Mouse (Mus musculus) right cerebral cortex, postnatal 36 days (tissue): ENCODE measurements at regions not wholly inside any gene's neighbourhood (a gene's known extent, or its start where the extent isn't known, plus 50 kb on each side); places are given as distances from the start of the nearest gene placed in this dataset.

Experiments used
- DNase-seq, 2 experiments: peaks; one replicate each; pipeline ENCODE4 v3.0.0; 2022; ENCODE audit warnings: low spot score in 2 of 2, mixed read lengths in 1 of 2

DNA sequence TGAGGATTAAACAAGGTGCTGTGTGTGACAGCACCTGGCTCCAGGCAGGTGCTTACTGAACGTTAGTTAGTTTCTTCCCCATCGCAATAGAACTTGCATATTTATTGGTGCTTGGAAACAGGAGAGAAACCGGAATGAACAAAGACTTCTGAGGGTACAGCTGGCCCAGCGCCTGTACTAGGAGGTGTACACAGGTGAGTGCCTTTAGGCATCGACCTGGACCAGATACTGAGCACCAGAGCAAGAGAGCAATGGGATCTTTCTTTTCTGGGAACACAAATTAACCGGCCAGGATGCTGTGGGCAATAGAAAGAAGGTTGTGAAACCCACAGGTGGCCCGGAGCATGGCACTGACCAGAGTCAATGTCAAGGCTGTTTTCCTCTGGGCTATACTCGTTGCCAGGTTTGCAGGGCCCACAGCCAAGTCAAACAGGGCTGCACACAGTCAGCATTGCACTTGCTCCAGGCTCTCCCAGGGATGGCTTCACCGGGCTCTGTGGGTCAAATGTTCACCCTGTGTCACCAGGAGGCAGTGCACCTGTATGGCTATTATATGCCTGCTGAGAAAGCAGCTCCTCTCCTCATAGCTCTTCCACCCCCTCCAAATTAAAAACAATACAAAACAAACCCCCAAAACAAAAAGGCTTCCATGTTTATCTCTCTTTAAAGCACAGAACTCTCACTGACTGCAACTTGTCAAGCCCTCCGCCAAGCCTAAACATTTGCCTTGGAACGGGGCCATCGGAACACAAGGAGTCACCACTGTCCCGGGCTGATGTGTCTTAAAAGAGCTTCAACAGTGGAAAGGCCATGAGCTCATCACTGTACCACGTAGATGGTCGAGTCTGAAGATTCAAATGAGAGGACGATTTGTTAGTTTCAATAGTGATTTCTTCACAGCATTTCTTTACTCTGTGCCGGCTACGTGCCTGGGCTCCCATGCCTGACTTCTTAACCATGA lies 629.1 kb downstream of the Rnf144a start:
- no peak for DNase-seq

DNA sequence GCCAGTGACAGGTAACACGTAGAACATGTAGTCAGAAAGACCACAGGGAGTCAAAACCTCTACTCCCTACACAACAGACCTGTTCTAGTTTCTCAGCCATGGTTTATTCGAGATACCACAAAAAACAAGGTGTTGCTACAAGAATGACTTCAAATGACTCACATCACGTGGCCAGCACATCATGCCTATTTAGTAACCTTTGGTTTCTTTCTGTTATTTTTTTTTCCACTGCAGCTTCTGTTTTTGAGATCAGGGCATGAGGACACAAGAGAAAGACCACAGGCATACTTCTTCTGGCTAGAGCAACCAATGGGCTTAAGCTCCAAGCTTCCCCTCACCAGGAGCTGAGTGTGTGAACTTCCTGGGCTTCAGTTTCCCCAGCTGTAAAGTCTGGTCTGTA lies 630.7 kb downstream of the Rnf144a start:
- no peak for DNase-seq

DNA sequence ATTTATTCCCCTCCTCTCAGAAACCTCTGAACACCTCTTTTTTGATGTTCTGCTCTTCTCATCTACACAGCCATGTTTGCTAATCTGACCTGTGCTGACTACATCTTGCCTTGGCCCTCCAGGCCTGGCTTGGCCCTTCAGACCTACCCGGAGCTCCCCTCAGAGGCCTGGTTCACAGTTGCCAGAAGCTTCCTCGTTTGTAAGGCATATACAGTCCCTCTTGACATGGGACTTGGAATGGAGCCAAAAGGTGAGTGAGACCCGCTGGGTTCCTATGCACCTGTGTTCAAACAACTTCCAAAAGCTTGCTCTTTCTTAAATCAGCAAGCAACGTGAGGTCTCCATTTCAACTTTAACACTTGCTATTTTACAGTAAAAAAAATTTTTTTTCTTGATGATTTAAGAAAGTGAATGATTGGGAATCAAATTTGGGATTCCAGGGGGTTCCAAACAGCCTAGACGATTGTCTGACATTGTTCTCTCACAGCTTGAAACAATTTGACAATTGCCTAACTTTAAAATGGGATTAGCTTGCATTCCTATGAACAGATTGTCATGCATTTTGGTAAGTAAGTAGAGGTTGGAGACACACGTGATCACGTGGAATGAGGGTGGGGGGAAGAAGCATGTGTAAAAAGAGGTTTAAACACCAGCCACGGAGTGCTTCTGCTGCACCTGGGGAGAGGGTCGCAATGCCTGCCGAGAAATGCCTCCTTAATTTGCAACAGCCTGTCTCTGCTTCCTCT lies 631.9 kb downstream of the Rnf144a start:
- no peak for DNase-seq

DNA sequence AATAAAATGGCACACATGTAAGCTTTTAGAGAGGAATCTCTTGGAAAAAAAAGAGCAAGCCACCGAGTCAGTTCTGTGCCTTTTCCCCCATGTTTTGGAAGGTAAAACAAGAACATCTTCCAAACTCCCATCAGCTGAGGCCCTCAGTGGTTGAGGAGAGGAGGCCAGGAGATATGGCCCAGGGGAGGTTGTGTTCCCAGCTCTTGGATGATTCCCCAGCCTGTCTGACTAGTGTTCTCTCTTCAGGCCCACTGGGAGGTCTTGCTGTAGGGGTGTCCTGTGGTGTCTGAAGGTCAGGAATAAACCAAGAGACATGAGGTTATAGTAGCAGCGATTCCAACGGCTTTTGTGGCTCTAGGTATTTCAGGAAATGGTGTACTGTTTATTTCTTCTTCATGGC lies 643.2 kb downstream of the Rnf144a start:
- no peak for DNase-seq

DNA sequence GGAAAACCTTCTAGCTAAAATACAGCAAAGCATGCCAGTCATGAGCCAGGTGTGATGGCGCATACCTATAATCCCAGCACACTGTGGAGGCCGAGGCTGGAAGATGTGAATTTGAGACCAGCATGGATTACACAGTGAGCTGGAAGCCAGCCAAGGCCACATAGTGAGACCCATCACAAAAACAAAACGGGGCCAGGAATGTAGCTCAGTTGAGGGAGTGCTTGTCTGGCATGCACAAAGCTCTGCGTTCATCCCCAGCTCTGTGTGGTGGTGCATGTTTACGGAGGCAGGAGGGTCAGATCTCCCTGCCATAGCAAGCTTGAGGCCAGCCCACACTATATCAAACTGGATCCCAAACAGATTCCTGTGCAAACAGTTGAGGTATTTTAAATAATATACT lies 646.4 kb downstream of the Rnf144a start:
- no peak for DNase-seq

DNA sequence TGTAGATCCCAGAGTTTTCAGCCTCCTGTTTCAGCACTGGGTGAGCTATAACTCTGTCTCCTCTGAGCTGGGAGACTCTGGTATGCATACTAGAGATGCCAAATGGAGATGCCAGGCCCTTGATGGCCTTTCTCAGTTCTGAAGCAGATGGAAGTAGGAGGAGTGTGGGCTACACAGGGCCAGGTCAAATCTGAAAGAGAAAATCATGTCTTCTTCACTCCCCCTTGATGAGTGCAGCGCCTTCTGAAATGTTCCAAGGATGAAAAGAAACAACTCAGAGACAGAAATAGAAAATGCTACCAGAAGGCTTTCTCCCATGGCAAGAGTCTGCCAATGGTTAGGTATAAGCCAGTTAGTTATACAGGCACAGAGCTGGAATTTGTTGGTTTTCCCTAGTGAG lies 652.0 kb downstream of the Rnf144a start:
- peak; percentile 11 to 14 for DNase-seq

DNA sequence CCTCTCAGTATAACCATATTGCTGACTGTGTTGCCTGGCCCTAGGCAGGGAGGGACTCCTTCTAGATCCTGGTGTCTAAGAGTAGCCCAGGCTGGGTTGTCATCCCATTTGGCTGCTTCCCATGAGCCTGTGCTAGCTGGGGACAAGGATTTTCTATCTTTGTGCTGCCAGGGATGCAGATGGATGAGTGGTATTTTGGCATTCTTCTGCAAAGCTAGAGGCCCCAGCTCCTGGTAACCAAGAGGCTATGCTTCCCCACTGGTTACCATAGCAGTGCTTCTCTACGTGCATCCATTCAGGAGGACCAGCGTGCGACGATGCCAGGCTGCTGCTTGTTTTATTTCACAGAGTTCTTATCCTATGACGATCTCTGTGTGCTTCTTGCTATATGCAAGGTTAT lies 658.0 kb downstream of the Rnf144a start:
- peak in 1 of 2 experiments; percentile 3 for DNase-seq

DNA sequence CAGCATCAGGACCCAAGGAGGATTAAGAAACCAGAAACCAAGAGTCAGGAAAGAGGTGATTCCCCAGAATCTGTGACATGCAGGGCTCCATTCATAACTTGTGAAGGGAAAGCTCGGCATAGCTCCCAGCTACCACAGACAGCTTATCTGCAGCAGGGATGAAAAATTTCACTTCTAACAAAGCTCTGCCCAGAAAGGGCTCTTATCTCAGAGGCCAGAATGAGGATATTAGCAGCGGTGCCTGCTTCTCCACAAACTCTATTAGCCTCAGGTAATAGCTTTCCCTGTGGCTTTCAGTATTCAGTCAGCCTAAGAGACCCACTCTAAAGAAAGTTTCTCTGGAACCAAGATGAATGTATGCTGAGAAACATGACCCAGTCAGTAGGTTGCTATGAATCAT lies 636.9 kb upstream of the Id2 start:
- no peak for DNase-seq

DNA sequence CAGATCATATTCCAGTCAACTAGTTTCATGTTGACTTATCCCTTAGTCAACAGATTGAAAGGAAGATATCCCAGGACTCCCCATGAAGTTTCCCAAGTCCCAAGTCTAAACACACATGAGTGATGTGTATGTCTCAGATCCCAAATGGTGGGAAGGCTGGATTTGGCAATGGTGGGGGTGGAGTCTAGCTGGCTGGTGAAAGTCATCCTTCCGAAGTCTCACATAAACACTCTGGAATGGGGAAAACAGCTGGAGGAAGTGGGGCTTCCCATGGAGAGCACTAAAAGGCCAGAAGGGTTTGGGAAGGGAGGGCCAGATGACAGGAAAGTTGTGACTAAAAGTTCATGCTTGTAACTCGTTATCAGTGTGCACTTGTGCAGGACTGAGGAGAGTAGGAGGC lies 628.8 kb upstream of the Id2 start:
- no peak for DNase-seq

DNA sequence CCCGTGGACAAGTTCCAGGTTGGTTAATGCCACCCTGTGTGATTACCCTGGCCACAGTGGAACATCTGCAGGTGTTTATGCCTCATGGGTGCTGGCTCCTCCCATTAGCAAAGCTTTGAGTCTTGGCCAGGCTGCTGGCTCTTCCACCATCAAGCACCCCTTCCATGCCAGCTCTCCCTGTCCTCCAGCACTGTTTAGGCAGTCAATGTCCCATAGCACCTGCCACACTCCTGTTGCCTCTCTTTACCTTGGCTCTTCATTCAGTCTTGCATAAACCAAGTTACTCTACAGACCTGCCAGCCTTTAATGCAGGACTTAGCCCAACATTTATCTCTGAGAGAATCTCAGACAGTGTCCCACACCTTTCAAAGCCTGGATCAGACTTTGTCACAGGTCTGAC lies 614.2 kb upstream of the Id2 start:
- DNase-seq = no peak

DNA sequence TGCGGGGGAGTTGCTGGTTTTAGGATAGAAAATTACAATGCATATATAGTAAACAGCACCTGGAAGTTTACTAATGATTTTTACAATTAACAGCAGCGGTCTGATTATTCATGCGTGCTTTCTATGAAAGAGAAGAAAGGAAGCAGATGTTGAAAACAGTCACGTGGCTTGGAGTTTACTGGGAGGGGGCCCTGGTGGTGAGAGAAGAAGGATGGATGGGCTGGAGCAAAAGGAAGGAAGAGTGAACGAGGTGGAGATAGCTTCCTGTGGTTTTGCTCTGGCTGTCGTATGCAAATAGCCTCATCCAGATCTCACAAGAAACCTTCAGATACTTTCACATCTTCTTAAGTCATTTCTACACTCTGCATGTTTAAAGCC lies 606.1 kb upstream of the Id2 start:
- DNase-seq = no peak

DNA sequence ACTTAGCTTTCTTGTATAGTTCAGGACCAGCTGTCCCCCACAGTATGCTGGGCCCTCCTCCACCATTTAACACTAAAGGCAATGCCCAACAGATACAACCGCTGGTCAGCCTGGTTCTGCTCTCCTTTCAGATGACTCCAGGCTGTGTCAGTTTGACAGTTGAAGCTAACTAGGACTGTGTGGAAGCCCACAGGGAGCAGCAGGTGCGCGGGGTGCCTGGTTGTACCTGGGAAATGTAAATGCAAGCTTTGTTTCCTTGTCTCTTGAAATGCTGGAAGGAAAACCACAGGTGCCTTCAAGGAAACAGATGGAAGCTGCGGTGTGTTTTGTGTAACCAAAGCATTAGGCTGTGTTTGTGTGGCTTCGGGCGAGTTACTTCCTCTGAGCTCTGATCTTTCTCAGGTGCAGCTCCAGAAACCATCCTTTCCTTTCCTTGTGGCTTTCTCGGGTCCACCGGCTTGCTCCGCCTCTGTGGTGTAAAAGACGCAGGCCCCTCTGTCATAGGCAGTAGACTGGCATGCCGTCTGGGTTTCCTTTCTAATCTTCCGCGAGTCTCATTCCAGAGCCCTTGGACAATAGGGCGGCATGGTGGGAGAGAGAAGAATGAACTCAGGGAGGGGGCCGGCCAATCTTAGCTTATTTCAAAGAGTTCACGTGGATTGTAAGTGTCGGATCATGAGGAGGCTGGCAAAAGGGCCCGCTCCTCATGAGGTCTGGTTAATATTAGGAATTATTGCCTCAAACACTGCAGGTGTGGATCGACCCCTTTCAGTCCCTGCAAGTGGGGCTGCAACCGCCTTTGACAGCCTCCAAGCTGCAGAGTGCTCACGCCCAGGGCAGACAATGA lies 605.5 kb upstream of the Id2 start:
- no peak for DNase-seq

DNA sequence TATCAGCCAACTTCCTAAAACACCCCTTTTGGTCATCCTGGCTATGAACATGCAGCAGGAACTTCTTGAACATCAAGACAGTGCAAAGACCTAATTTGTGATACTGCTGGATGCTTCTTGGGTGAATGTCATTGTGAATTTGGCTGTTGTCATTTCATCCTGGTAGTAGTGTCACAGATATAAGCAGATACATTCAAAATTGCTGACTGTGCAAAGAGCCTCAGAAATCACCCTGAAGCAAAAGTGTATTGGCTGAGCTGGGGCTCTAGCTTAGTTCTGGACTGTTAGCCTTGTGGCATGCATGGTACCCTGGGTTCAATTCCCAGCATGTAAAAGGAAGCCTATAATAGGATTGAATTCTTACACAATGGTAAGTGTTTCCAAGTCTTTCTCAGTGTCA lies 590.1 kb upstream of the Id2 start:
- no peak for DNase-seq

DNA sequence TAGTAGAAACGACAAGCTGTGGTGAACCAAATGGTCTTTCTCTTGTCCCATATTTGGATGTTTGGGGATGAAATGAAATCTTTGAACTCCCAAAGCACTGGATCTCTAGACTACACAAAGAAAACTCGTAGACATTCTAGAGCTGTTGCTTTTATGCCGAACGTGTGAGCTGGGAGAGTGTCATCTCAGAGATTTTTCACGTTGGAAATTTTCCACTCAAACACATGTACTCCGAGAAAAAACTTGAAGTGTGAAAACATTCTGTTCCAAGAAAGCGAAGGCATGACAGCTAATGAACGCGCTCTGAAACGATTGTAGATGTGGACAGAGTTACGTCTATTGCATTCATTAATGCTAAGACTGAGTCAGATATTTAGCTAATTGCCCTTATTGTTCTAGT lies 579.7 kb upstream of the Id2 start:
- no peak for DNase-seq

DNA sequence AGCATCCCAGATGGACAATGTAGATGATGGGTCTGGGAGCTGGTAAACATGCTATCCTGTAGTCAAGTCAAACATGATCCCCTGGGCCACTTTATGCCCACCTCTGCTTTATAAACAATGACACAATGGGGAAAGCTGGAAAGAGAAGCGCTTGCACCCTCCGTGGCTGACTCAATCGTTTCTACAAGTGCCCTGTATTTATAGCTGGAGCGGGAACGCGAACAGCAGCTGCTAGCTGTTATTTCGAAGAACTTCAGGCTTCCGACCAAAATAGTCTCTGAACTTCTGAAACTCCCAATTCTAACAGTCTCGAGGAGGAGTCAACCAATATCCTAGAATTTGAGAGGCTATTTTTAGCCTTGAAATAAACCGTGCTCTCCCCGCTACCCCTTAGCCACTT lies 571.4 kb upstream of the Id2 start:
- DNase-seq = peak; percentile 46 to 50

DNA sequence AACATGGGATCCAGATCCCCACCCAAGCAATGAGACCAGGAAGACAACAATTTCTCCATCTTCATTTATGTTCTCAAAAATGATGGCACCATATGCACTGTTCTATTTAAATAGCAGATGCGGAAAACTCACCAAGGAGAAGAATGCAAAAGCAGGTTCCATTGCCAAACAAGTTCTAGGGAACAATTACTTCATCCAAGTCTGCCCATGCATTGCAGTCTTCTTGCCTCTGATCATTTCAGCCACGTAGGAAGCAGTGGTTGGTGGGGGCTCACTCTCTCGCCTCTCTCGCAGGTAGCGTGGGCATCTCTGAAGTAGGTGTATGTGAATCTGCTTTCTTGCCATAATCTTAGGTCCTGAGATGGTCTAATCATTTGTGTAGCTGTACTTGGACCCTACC lies 557.5 kb upstream of the Id2 start:
- peak; percentile 16 to 47 for DNase-seq

DNA sequence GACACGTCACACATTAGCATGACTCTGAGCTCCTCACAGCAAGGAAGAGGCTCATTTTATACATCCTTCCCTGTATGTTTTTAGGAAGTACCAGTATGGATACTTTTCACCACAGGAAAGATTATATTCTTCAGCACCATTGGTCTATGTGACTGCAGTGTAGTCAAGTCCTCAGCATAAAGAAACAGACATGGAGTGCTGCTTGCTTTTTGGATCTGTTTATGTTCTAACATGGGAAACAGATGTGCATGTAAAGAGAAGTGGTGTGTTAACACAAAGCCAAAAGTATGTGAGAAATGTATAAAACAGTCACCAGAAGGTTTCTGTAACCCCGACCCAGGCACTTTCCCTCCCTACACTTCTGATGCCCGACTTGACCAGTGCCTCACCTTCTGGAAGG lies 553.3 kb upstream of the Id2 start:
- no peak for DNase-seq

DNA sequence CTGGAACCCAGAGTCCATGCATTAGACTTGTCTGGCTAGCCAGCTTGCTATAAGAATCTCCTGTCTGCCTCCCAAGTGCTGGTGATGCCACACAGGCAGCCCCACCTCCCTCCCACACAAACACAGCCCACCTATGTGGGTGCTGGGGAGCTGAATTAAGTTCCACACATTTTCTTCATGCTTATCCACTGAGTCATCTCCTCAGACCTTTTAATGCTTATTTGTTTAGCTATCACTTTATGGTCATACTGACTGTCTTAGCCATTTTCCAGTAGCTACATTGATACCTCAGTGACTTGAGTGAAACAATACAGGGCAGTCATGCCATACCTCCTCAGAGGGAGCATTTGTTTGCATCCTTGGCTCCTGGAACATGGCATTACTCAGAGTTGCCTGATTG lies 531.1 kb upstream of the Id2 start:
- no peak for DNase-seq

DNA sequence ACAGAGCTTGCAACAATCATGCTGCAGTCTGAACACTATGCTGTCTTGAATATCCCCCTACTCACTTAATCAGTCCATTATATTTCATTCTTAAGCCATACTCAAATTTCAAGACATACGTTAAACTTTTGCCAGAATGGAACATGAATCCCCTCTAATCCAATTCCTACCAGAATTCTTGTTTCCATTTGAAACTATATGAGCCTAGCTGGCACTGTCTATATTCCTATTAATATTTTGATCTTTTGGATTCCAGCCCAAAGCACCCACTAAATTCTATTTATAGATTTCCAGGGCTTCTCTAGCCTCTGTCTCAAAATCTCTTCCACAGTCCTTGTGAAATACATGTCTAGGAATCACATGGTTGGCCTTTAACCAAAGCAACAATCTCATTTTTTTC lies 528.9 kb upstream of the Id2 start:
- DNase-seq = no peak

DNA sequence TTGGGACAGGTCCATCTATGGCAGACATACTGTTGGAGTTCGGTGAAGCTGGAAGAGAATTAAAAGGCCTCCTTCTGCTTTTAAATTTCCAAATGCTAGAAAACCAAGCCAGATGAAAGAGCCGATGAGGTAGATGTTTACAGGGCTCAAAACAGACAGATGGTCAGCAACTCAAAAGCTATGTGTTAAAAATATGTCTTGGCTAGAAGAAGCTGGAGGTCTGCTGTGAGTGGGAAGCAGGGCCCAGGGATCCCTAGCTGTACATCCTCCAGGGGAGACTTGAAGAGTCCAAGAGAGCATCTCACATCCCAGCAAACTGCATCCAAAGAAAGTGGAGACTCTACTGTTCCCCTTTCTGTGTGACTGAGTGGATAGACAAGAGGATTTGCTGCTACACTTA lies 526.5 kb upstream of the Id2 start:
- peak in 1 of 2 experiments; percentile 10 for DNase-seq

DNA sequence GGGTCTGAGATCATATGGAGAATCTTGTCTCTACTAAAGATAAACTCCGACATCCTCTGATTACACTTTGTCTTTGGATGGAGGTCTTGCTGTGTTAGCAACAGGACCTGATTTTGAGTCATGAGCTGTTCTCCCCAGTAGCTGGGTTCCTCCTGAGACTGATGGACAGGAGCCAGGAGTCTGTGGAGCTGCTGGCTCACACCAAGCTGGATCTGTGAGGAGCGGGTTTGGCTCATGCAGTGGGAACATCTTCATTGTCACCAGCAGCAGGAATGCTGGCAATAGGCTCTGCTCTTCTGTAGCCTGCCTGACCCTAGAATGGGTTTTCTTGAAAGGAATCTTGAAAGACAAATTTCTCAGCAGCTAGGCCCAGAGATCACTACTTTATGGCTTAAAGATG lies 524.2 kb upstream of the Id2 start:
- peak in 1 of 2 experiments; percentile 7 for DNase-seq

DNA sequence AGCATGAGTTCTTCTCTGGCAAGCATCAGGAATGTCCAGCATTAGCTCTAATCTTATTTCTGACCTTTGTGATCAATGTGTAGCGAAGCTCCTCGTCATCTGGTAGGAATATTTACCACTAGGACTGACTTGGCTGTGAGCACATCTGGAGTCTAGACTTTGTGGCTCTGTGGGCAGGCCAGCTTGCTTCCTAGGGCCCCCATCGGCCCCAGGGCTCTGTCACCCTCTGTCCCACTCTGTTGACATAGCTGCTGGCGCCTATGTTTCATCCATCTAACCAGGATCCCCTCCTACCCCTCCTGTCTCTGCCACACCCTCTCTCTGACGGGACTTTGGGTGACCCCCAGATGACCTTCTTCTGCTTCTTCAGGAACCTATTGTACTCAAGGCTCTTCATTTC lies 520.6 kb upstream of the Id2 start:
- no peak for DNase-seq
